35 mouse cellular contexts compared by ENCODE assay signal in the genomic region with DNA sequence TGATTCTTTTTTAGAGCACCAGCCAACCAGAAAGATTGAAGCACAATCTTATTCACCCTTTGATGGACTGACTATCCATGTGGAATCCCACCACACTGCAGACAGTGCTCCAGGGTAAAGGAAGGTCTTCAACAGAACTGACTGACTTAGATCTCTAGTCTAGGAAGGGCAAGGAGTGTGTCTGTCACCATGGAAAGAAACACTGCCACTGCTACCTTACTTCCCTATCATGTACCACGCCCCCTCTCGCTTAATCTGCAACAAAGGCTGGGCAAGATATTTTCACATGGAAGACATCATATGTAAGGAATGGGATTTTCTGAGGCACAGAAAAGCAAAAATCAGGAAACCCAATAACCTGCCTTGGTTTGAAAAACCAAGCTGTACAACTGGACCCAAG.
"Had no signal": no experiment of that assay in that cellular context is flagged by ENCODE, and none has a peak within 500 bp of the region (broad histone marks: within the 10 kb centered on the region; RNA-seq: fewer than 3 reads in every experiment).

No protein-coding gene starts in this region.

- H3K4me3 ChIP-seq: heart, embryonic 10.5 days; heart, embryonic 12.5 days; heart, embryonic 13.5 days; heart, embryonic 15.5 days; hindbrain, embryonic 10.5 days; hindbrain, embryonic 12.5 days; hindbrain, embryonic 13.5 days; hindbrain, embryonic 15.5 days; intestine, embryonic 15.5 days; kidney, embryonic 15.5 days; layer of hippocampus, adult 2 months had no signal

- ATAC-seq: hindbrain, embryonic 16.5 days; hindbrain, postnatal 0 days; inflammation-experienced regulatory T-cells, adult 6 months; intestine, embryonic 15.5 days; intestine, embryonic 16.5 days; intestine, postnatal 0 days had no signal

- H3K9me3 ChIP-seq: heart, embryonic 10.5 days; heart, embryonic 12.5 days; heart, embryonic 13.5 days; heart, embryonic 15.5 days; hindbrain, embryonic 10.5 days; hindbrain, embryonic 12.5 days; hindbrain, embryonic 13.5 days; hindbrain, embryonic 15.5 days; intestine, embryonic 15.5 days; kidney, embryonic 15.5 days had no signal

- H3K9ac ChIP-seq: heart, embryonic 12.5 days; heart, embryonic 13.5 days; heart, embryonic 15.5 days; hindbrain, embryonic 12.5 days; hindbrain, embryonic 13.5 days; hindbrain, embryonic 14.5 days; hindbrain, embryonic 15.5 days; intestine, embryonic 15.5 days; kidney, embryonic 15.5 days had no signal

- DNase-seq: heart, postnatal 10 days; heart, postnatal 14 days; heart, postnatal 36 days; heart, postnatal 4 days; kidney, adult 11 months; kidney, adult 18-20 months; kidney, adult 2 months; kidney, adult 8-10 months; kidney, adult 9 months; kidney, postnatal 10 days; kidney, postnatal 14 days; kidney, postnatal 25 days; kidney, postnatal 36 days; kidney, postnatal 4 days; layer of hippocampus, adult 9-11 months; layer of hippocampus, postnatal 36 days had no signal

- H3K27me3 ChIP-seq: heart, embryonic 12.5 days; heart, embryonic 13.5 days; heart, embryonic 15.5 days; hindbrain, embryonic 12.5 days; hindbrain, embryonic 13.5 days; hindbrain, embryonic 15.5 days; intestine, embryonic 15.5 days; kidney, embryonic 15.5 days had no signal

- H3K4me2 ChIP-seq: heart, embryonic 11.5 days; heart, embryonic 12.5 days; heart, embryonic 13.5 days; heart, embryonic 15.5 days; hindbrain, embryonic 12.5 days; hindbrain, embryonic 13.5 days; hindbrain, embryonic 14.5 days; hindbrain, embryonic 15.5 days; intestine, embryonic 15.5 days; kidney, embryonic 15.5 days had no signal

- H3K36me3 ChIP-seq: heart, embryonic 10.5 days; heart, embryonic 12.5 days; heart, embryonic 13.5 days; heart, embryonic 15.5 days; hindbrain, embryonic 10.5 days; hindbrain, embryonic 12.5 days; hindbrain, embryonic 13.5 days; hindbrain, embryonic 15.5 days; intestine, embryonic 15.5 days; kidney, embryonic 15.5 days had no signal

- H3K4me1 ChIP-seq: intestine, embryonic 15.5 days; kidney, embryonic 15.5 days had no signal

- H3K27ac ChIP-seq: heart, embryonic 10.5 days; heart, embryonic 13.5 days; heart, embryonic 15.5 days; hindbrain, embryonic 10.5 days; hindbrain, embryonic 12.5 days; hindbrain, embryonic 13.5 days; hindbrain, embryonic 14.5 days; hindbrain, embryonic 15.5 days; hindbrain, postnatal 0 days; intestine, embryonic 15.5 days; kidney, embryonic 15.5 days; kidney, postnatal 0 days; layer of hippocampus, adult 2 months had no signal
